Mouse (Mus musculus): ENCODE results near the gene Dclre1b. TPM values are rescaled to one million over a fixed set of nuclear protein-coding genes. Genes with fewer than 3 reads are reported as not detected.

Dclre1b gene
- polyA plus RNA-seq, 1 experiment from 2014 or later = 25.6 TPM

DNA sequence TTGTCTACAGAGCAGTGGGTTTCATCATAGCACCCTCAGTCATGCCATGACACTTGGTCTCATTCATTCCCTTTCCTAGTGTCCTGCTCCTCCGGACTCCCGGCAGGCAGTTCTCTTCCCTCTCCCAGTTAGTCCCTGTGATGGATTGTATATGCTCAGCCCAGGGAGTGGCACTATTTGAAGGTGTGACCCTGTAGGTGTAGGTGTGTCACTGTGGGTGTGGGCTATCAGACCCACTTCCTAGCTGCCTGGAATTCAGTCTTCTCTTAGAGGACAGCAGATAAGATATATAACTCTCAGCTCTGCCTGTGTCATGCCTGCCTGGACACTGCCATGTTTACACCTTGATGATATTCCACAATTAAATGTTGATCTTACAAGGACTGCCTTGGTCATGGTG lies 52.3 kb downstream of the Dclre1b start:
- H3K9ac ChIP-seq (replicated peaks) = no peak overlapping the region
- H3K27me3 ChIP-seq = no peaks in the 10 kb centered on the region
- 96% methylated on average over 2 of the region's 2 CpGs for WGBS
- H3K36me3 ChIP-seq = peaks cover 77% of the 10 kb centered on the region
- no peak overlapping the region for H3K4me2 ChIP-seq (replicated peaks)
- no peaks in the 10 kb centered on the region for H3K4me1 ChIP-seq
- no peak overlapping the region for H3K27ac ChIP-seq (replicated peaks)
- no peaks in the 10 kb centered on the region for H3K9me3 ChIP-seq
- H3K4me3 ChIP-seq = no peak overlapping the region
- no peak for ATAC-seq (ENCODE audit: low FRiP score, low read depth)

DNA sequence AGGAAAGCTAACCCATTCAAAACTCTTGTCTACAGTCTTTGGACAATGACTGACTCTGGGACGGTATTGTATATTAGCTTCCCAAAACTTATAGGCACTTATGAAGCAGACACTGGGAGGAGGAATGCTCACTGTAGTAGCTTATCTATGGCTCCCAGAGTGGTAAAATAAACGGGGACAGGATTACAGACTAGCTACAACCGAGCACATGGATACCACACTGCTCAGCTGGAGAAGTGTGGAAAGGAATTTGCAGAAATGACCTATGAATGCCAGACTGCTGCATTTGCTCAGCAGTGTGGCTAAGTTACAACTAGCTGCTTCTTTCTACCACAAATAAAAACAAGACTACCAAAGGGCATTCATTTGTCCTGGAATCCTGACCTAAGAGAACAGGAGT lies 53.9 kb downstream of the Dclre1b start:
- ATAC-seq (ENCODE audit: low FRiP score, low read depth) = no peak
- Histone ChIP-seq H3K27ac (replicated peaks) (no peak overlapping the region), H3K9me3 (no peaks in the 10 kb centered on the region), H3K4me3 (no peak overlapping the region), H3K36me3 (peaks cover 81% of the 10 kb centered on the region), H3K27me3 (no peaks in the 10 kb centered on the region), H3K4me2 (replicated peaks) (no peak overlapping the region), H3K4me1 (no peaks in the 10 kb centered on the region), H3K9ac (replicated peaks) (no peak overlapping the region)
- 80% methylated on average over 3 of the region's 3 CpGs for WGBS

DNA sequence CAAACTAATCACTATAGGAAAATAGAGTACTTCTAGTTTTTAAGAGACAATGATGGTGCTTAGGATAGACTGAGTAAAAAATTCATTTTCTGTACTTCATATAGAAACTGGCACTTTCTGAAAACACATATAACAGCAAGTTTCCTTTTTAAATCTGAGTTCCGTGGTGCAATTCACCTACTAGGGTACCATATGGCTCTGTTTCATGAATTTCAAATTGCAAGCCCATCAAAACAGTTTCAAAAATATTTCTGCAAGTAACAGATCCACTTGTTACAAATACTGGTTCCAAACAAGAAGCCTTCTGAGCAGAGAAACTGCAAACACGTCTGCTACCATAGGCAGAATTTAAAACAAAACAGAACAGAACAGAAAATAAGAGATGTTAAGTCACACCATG lies 57.7 kb downstream of the Dclre1b start:
- no peak overlapping the region for H3K27ac ChIP-seq (replicated peaks)
- no peak overlapping the region for H3K4me2 ChIP-seq (replicated peaks)
- no peaks in the 10 kb centered on the region for H3K4me1 ChIP-seq
- no peak overlapping the region for H3K9ac ChIP-seq (replicated peaks)
- no peaks in the 10 kb centered on the region for H3K9me3 ChIP-seq
- 90% methylated on average over 2 of the region's 2 CpGs for WGBS
- no peak overlapping the region for H3K4me3 ChIP-seq
- no peak for ATAC-seq (ENCODE audit: low FRiP score, low read depth)
- H3K27me3 ChIP-seq = no peaks in the 10 kb centered on the region
- H3K36me3 ChIP-seq = peaks cover 85% of the 10 kb centered on the region

Other genes starting within 250 kb of the Dclre1b start
- 7.7 and 9.5 TPM in 2 replicates for gene Syt6, start 234.2 kb downstream of the Dclre1b start, polyA plus RNA-seq (2016; fragmentation: Nextera tagmentation; extraction: Ambion mirVana)
- gene Atg4a-ps, start 163.4 kb downstream of the Dclre1b start, polyA plus RNA-seq (2016; fragmentation: Nextera tagmentation; extraction: Ambion mirVana) = 0.26 TPM in 1 of 2 replicates, not detected in the other
- 6.6 and 10.7 TPM in 2 replicates for gene Olfml3, start 71.4 kb downstream of the Dclre1b start, polyA plus RNA-seq (2016; fragmentation: Nextera tagmentation; extraction: Ambion mirVana)
- not detected in 2 replicates for gene Gm10964, start 70.1 kb downstream of the Dclre1b start, polyA plus RNA-seq (2016; fragmentation: Nextera tagmentation; extraction: Ambion mirVana)
- gene Hipk1, start 17.9 kb downstream of the Dclre1b start, polyA plus RNA-seq (2016; fragmentation: Nextera tagmentation; extraction: Ambion mirVana) = 17.9 and 18.3 TPM in 2 replicates
- 21.8 and 26.1 TPM in 2 replicates for gene Ap4b1, start 76 bp upstream of the Dclre1b start, polyA plus RNA-seq (2016; fragmentation: Nextera tagmentation; extraction: Ambion mirVana)
- 0.17 TPM in 1 of 2 replicates, not detected in the other for gene Gm43064, start 129 bp upstream of the Dclre1b start, polyA plus RNA-seq (2016; fragmentation: Nextera tagmentation; extraction: Ambion mirVana)
- 0.38 and 0.42 TPM in 2 replicates for gene Bcl2l15, start 23.2 kb upstream of the Dclre1b start, polyA plus RNA-seq (2016; fragmentation: Nextera tagmentation; extraction: Ambion mirVana)
- gene Ptpn22, start 50.4 kb upstream of the Dclre1b start, polyA plus RNA-seq (2016; fragmentation: Nextera tagmentation; extraction: Ambion mirVana) = 0.19 and 0.21 TPM in 2 replicates
- 24.6 and 26.1 TPM in 2 replicates for gene Rsbn1, start 104.7 kb upstream of the Dclre1b start, polyA plus RNA-seq (2016; fragmentation: Nextera tagmentation; extraction: Ambion mirVana)
- 50.4 and 56.4 TPM in 2 replicates for gene Phtf1, start 158.7 kb upstream of the Dclre1b start, polyA plus RNA-seq (2016; fragmentation: Nextera tagmentation; extraction: Ambion mirVana)

Measured in midbrain, embryonic 12.5 days (tissue).